Mouse (Mus musculus) thymus, adult 2 months (tissue): ENCODE measurements around the gene Synj2bp.

Experiments used
- CTCF ChIP-seq: fragments of 200-500 bp; IDR thresholded peaks from 2 replicates; pipeline ENCODE4 v1.5.1; 2012; ENCODE audit warnings: mild to moderate bottlenecking, control low read depth, low read length, moderate library complexity, borderline replicate concordance; ENCODE audit not compliant: control insufficient read depth, poor library complexity, insufficient read depth; ENCODE audit errors: extremely low read depth
- POLR2A ChIP-seq: fragments of 200-500 bp; IDR thresholded peaks from 2 replicates; pipeline ENCODE4 v1.6.1; 2012; ENCODE audit warnings: mild to moderate bottlenecking, low read length, control low read depth, moderate library complexity; ENCODE audit not compliant: control insufficient read depth, poor library complexity, insufficient read depth; ENCODE audit errors: extremely low read depth

DNA sequence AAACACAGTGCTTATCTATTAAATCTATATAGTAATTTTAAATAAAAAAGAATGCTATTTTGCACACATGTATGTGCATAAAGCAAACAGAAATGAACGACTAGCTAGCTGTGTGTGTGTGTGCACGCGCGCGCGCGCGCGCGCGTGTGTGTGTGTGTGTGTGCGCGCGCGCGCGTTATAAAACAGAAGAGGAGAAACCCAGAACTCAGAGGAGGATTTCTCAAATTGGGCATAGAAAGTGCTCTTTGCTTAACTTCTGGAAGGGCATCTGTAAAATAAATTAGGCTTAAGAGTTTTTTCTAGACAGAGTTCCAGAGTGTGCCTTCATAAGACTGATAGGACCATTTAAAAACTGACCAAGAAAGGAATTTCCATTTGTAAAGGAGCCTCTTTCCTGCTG is 49.1 kb downstream of the Synj2bp start:
- TF ChIP-seq CTCF (no peak), POLR2A (no peak)
